Mouse (Mus musculus) heart, embryonic 10.5 days (tissue): ENCODE data around the gene Ak3. TPM values are rescaled to one million over a fixed set of nuclear protein-coding genes. Genes with fewer than 3 reads are reported as not detected.

Experiments used
- DNase-seq: peaks from one replicate; pipeline ENCODE4 v3.0.0-alpha.2; 2017; ENCODE audit warnings: low spot score
- H3K27ac ChIP-seq: fragments of 300-500 bp; sonication (generic); 2 replicates; pipeline ENCODE4 v1.5.1; 2016; ENCODE audit warnings: mild to moderate bottlenecking
- H3K27me3 ChIP-seq: fragments of 300-500 bp; sonication (generic); 2 replicates; pipeline ENCODE4 v1.6.1; 2016; ENCODE audit warnings: mild to moderate bottlenecking; ENCODE audit not compliant: poor library complexity, insufficient read depth, severe bottlenecking
- H3K36me3 ChIP-seq: fragments of 300-500 bp; sonication (generic); 2 replicates; pipeline ENCODE4 v1.6.1; 2016; ENCODE audit warnings: mild to moderate bottlenecking, moderate library complexity
- H3K4me1 ChIP-seq: fragments of 300-500 bp; sonication (generic); 2 replicates; pipeline ENCODE4 v1.6.1; 2016; ENCODE audit warnings: mild to moderate bottlenecking
- H3K4me3 ChIP-seq: fragments of 300-500 bp; sonication (generic); 2 replicates; pipeline ENCODE4 v1.5.1; 2016; ENCODE audit warnings: mild to moderate bottlenecking, moderate library complexity
- H3K9me3 ChIP-seq: fragments of 300-500 bp; sonication (generic); 2 replicates; pipeline ENCODE4 v1.6.1; 2016; ENCODE audit warnings: mild to moderate bottlenecking, moderate library complexity
- WGBS: fragments of 180-500 bp; shearing (Covaris S2); methylation state at CpG from one replicate; pipeline ENCODE4 v1.1.7; 2016; 5-methylcytosine and 5-hydroxymethylcytosine counted together
- polyA plus RNA-seq: library from polyadenylated mRNA; unstranded; fragments of >200 nt; fragmentation: Nextera tagmentation; extraction: Ambion mirVana; gene quantifications from 2 replicates; pipeline ENCODE4 v1.2.1, GENCODE M21; 2016

Ak3 gene
- 77.8 TPM in 2 replicates for polyA plus RNA-seq

DNA sequence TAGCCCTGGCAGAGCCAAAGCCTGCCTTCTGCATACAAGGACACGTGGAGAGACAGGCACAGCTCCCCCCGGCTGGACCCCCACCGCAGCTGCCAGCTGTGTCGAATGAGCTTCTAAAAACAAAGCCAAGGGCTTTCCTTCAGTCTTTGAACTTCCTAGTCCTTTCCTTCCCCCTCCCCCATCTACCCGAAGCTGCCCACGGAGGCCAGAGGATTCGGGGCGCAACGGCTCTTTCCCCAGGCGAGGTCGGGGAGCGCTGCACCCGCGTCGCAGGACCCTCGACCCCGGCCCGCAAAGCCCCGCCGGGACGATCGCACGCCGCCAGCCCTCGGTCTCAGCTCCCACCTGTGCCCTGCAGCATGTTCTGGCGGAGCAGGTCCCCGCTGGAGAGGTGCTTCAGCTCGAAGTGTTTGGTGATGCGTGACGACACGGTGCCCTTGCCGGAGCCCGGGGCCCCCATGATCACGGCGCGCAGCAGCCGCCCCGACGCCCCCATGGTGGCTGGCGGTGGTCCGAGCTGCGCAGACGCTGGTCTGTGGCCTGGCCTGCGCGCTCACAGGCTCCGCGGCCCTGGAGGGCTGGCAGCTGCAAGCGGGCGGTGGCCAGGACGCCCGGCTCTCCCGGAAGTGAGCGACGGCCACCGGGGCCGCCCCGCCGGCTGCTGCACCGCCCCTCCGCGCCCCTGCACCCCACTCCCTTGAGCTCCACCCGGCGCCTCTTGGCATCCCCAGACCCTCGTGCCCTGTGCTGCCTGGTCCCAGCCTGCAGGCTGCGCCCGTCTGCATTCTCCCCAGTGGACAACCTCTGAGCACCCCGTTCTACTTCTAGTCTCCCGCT, at the start of gene Ak3:
Gene Ak3 (minus strand): TSS at position 628 of the 837 bp plus-strand sequence.
- under 1% methylated on average over 68 of the region's 68 CpGs for WGBS
- H3K4me3 ChIP-seq: peak within 1 kb of the TSS; percentile 92
- H3K9me3 ChIP-seq: no peaks in the 10 kb centered on the region
- peak; percentile 89 for DNase-seq
- H3K27me3 ChIP-seq: no peaks in the 10 kb centered on the region
- H3K27ac ChIP-seq: peak within 1 kb of the TSS; percentile 98
- H3K36me3 ChIP-seq: no peaks in the 10 kb centered on the region
- peaks cover 28% of the 10 kb centered on the region for H3K4me1 ChIP-seq

GRCm38 (mm10) chr19:29092194-29092593, 44.4 kb upstream of the Ak3 start:
- H3K4me3 ChIP-seq: no peak overlapping the region
- H3K36me3 ChIP-seq: no peaks in the 10 kb centered on the region
- no peak overlapping the region for H3K27ac ChIP-seq
- H3K4me1 ChIP-seq: peaks cover 5% of the 10 kb centered on the region
- no peaks in the 10 kb centered on the region for H3K9me3 ChIP-seq
- no peak for DNase-seq
- no peaks in the 10 kb centered on the region for H3K27me3 ChIP-seq

DNA sequence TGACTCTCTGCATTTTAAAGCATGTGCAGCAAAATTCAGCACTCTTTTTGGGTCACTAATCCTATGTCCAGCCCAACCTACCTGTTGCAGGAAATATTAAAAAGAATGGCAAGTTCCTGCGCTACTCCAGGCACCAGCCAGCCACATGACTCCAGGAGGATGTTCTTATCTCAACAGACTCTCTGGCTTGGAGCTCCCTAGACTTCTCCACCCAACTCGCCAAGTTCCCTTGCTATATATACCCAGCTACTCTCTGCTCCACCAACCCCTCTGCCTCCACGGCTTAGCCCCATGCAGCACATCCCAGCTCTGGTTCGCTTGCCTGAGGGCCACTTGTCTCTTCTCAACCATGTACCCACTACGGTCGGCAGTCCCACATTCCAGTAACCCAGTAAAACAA, 40.9 kb upstream of the Ak3 start:
- 55% methylated on average over 6 of the region's 6 CpGs for WGBS
- DNase-seq: no peak
- Histone ChIP-seq H3K27ac (no peak overlapping the region), H3K4me1 (peaks cover 5% of the 10 kb centered on the region), H3K9me3 (no peaks in the 10 kb centered on the region), H3K36me3 (0 out of 2 replicates have a peak, but pooled peaks cover under 1% of the 10 kb centered on the region), H3K4me3 (no peak overlapping the region), H3K27me3 (no peaks in the 10 kb centered on the region)

- H3K27ac ChIP-seq: peak overlapping the region; percentile 16; the same call in 1 of the 2 replicates
Measured at GRCm38 (mm10) chr19:29074802-29075201, 27.0 kb upstream of the Ak3 start.

DNA sequence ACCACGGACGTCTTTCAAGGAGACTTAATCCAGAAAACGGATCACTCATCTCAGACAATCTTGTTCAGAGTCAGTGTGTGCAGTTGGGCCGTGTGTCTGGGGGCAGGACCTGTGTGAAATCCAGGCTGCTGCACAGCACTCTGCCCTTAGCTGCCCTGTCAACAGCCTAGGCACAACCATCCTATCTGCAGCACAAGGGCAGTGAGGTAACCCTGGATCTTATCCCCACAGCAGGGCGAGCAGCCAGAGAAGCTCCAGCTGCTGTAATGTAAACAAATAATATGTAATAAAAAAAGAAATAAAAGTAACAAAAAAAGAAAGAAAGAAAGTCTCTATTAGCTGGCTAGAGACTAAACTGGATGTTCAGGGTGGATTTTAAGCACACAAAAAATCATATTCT, 21.4 kb upstream of the Ak3 start:
- H3K27me3 ChIP-seq: no peaks in the 10 kb centered on the region
- WGBS: 61% methylated on average over 5 of the region's 5 CpGs

More at GRCm38 (mm10) chr19:29074802-29075201, 27.0 kb upstream of the Ak3 start:
- DNase-seq: peak; percentile 80
- Histone ChIP-seq H3K36me3 (no peaks in the 10 kb centered on the region), H3K4me1 (peaks cover 11% of the 10 kb centered on the region), H3K9me3 (no peaks in the 10 kb centered on the region), H3K27me3 (no peaks in the 10 kb centered on the region), H3K4me3 (no peak overlapping the region)
- WGBS: 46% methylated on average over 6 of the region's 6 CpGs

DNA sequence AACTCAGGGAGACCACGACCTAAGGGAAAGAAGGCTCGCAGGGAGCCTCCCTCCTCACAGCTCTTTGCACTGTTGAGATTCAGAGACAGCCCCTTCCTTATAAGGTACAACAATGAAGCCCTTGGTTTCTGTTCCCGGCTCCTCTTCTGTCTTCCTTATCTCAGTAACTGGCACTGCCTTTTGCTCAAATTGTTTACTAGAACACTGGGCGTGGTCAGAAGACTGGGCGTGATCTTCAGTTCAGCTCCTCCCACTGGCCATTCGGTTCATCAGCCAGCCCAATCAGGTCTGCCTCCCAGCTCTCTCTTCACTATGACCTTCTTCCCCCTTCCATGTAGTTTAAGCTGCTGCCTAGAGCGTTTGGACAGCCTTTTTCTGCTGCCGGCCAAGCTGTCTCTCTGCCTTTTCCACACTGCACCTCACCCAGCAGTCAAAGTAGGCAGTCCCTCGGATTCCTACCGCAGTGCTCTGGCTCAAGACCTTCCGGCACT, 19.3 kb upstream of the Ak3 start:
- peak; percentile 95 for DNase-seq
- Histone ChIP-seq H3K4me3 (peak overlapping the region; percentile 54), H3K36me3 (no peaks in the 10 kb centered on the region), H3K4me1 (peaks cover 18% of the 10 kb centered on the region; the same call in 1 of the 2 replicates), H3K9me3 (no peaks in the 10 kb centered on the region), H3K27me3 (no peaks in the 10 kb centered on the region), H3K27ac (peak overlapping the region; percentile 87)
- WGBS: 6% methylated on average over 11 of the region's 11 CpGs

More for the DNA sequence above, 21.4 kb upstream of the Ak3 start:
- Histone ChIP-seq H3K4me1 (peaks cover 20% of the 10 kb centered on the region; the same call in 1 of the 2 replicates), H3K36me3 (no peaks in the 10 kb centered on the region), H3K27ac (no peak overlapping the region), H3K4me3 (no peak overlapping the region), H3K9me3 (no peaks in the 10 kb centered on the region)
- no peak for DNase-seq

DNA sequence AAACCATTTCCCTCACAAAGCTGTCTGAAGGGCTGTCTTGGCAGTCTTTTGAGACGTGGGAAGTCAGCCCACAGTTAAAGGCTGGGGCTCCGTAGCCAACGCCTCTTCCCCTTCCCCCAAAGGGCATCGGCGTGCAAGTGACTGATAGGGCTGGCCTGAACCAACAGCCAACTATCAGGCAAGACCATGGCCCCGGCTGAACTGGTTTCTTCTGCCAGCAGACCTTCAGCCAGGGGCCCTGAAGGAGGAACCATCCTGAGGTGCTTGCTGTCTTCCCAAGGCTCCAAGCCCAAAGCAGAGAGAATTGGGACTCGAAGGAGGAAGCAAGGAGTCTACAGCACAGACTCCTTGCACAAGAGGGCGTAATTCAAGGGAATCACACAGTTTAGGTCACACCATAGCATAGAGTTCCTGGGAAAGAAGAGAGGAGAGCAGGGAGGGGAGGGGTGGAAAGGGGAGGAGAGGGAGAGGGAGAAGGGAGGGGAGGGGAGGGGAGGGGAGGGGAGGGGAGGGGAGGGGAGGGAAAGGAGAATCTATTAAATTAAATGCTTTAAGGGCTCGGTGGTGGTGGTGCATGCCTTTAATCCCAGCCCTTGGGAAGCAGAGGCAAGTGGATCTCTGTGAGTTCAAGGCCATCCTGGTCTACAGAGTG, 16.8 kb upstream of the Ak3 start:
- H3K4me3 ChIP-seq: 0 out of 2 replicates have a peak overlapping the region, but pooled peaks have one; percentile 0
- peak; percentile 92 for DNase-seq
- no peaks in the 10 kb centered on the region for H3K9me3 ChIP-seq
- H3K27me3 ChIP-seq: no peaks in the 10 kb centered on the region
- H3K27ac ChIP-seq: peak overlapping the region; percentile 83
- peaks cover 18% of the 10 kb centered on the region; the same call in 1 of the 2 replicates for H3K4me1 ChIP-seq
- H3K36me3 ChIP-seq: no peaks in the 10 kb centered on the region
- 51% methylated on average over 9 of the region's 9 CpGs for WGBS

DNA sequence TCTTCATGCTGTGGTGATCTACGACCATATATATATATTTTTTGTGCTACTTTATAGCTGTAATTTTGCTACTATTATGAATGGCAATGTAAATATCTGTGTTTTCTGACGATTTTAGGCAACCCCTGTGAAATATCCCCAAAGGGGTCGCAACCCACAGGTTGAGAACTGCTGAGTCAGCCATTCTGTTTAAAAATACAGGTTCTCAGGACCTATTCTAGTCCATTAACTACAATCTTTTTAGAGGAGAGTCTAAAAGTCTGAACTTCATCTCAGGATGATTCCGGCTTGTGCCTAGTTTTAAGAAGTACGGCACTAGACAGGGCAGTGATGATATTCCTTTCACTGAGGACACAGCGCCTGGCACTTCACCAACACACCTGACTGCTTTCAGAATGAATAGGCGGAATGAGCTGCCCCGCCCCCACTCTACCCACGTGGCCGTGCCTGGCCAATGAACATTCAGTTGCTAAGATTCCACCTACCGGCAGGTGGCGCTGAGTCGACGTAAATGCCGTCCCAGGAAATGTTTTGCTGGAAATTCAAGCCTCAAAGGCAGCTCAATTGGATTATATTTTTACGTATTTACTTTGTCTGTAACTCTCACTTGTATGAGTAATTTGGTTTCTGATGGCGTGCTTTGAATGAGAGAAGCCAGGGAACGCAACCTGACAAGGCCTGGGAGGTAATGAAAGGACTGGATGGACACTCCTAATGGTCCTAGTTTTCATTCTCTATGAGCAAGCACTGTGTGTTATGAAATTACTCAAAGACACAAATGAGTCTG, 16.0 kb upstream of the Ak3 start:
- Histone ChIP-seq H3K36me3 (no peaks in the 10 kb centered on the region), H3K27me3 (no peaks in the 10 kb centered on the region), H3K4me3 (peak overlapping the region; percentile 41), H3K27ac (peak overlapping the region; percentile 83), H3K9me3 (no peaks in the 10 kb centered on the region), H3K4me1 (peaks cover 13% of the 10 kb centered on the region; the same call in 1 of the 2 replicates)
- WGBS: 15% methylated on average over 18 of the region's 18 CpGs
- DNase-seq: peak; percentile 96

DNA sequence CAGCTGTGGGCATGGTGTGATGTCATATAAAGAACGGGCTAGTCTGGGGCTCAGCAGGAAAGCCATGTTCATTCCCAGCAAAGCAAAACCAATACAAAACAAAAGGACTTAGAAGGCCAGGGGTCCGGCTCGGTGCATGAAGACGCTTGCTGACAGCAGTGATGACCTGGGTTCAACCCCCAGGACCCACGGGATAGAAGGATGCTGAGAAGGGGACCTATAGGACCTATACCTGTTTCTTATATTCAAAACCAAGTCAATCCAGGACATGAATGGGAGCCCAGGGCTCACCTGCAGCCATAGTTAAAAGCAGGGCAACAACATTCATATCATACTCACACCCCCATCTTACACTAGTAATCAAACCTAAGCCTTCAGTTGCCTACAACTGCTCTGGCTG, 15.2 kb upstream of the Ak3 start:
- Histone ChIP-seq H3K27ac (0 out of 2 replicates have a peak overlapping the region, but pooled peaks have one; percentile 25), H3K4me3 (no peak overlapping the region), H3K4me1 (peaks cover 13% of the 10 kb centered on the region; the same call in 1 of the 2 replicates), H3K9me3 (no peaks in the 10 kb centered on the region), H3K27me3 (no peaks in the 10 kb centered on the region), H3K36me3 (no peaks in the 10 kb centered on the region)
- WGBS: 80% methylated on average over 5 of the region's 5 CpGs
- DNase-seq: no peak

DNA sequence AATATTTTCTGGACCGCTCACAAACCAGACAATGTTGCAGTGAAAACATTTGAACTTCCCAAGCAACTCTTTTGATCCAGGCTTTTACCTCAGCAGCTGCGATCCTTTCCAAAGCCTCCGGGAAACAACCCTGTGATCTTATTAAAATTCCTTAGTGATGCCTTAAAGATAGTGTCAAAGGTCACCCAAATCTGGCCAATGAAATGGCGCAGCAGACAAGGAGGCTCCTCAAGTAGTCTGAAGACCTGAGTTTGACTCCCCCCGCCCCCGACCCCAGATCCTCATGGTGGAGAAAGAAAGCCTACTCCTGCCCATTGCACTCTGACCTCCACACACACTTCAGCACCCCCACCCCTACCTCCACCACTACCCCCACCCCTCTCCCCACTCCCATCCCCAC, 12.5 kb upstream of the Ak3 start:
- 42% methylated on average over 6 of the region's 6 CpGs for WGBS
- no peak overlapping the region for H3K4me3 ChIP-seq
- peaks cover 3% of the 10 kb centered on the region; the same call in 1 of the 2 replicates for H3K4me1 ChIP-seq
- H3K9me3 ChIP-seq: no peaks in the 10 kb centered on the region
- no peaks in the 10 kb centered on the region for H3K27me3 ChIP-seq
- no peaks in the 10 kb centered on the region for H3K36me3 ChIP-seq
- no peak overlapping the region for H3K27ac ChIP-seq
- DNase-seq: no peak

DNA sequence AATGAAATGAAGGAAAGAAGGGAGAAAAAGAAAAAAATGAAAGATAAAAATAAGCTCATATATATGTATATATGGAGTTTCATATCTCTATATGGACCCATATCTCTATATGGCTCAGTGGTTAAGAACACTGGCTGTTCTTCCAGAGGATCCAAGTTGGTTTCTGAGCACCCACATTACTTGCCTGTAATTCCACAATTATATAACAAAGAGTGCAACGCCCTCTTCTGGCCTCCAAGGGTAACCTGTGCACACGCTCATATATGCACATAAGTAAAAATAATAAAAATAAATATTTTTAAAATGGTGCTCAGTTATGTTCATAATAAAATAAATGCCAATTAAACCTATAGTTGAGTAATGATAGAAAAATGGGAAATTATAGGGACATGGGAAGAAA, 11.9 kb upstream of the Ak3 start:
- Histone ChIP-seq H3K27me3 (no peaks in the 10 kb centered on the region), H3K9me3 (no peaks in the 10 kb centered on the region), H3K36me3 (no peaks in the 10 kb centered on the region), H3K4me1 (peaks cover 3% of the 10 kb centered on the region; the same call in 1 of the 2 replicates), H3K27ac (no peak overlapping the region), H3K4me3 (no peak overlapping the region)
- WGBS: 76% methylated on average over 2 of the region's 2 CpGs
- no peak for DNase-seq

DNA sequence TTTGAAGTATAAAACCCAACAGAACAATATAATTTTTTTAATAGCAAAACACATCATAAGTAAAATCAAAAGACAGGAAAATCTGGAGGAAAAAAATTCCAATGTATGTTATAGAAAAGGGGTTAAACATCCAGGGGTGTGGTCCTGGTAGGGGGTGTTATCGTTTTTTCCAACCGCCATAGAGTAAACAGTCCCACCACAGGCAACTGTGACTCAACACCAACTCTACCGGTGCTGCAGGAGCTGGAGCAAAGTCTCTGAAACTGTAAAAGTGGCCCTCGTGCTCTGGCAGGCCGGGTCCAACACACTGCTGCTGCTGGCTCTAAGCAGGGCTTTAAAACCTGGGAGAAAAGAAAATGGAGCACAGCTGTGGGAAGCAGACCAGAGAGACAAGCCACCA, 11.0 kb upstream of the Ak3 start:
- Histone ChIP-seq H3K27me3 (no peaks in the 10 kb centered on the region), H3K27ac (no peak overlapping the region), H3K36me3 (no peaks in the 10 kb centered on the region), H3K9me3 (no peaks in the 10 kb centered on the region), H3K4me1 (no peaks in the 10 kb centered on the region; the same call in 1 of the 2 replicates), H3K4me3 (no peak overlapping the region)
- 80% methylated on average over 5 of the region's 5 CpGs for WGBS
- no peak for DNase-seq
